Mouse (Mus musculus) heart, postnatal 0 days (tissue): ENCODE measurements at regions not wholly inside any gene's neighbourhood (a gene's known extent, or its start where the extent isn't known, plus 50 kb on each side); places are given as distances from the start of the nearest gene placed in this dataset.

Source experiments
- ATAC-seq: fragments of 200-750 bp; cut with Nextera tagmentation; 2 replicates; pipeline ENCODE4 v1.8.0; 2017; ENCODE audit warnings: low read depth, moderate number of reproducible peaks, moderate library complexity; ENCODE audit not compliant: insufficient read depth
- DNase-seq: peaks from one replicate; pipeline ENCODE4 v3.0.0-alpha.2; 2016; ENCODE audit warnings: low spot score
- H3K27ac ChIP-seq: fragments of 300-500 bp; sonication (generic); 2 replicates; pipeline ENCODE4 v1.5.1; 2014; ENCODE audit warnings: low read depth, mild to moderate bottlenecking
- H3K27me3 ChIP-seq: fragments of 300-500 bp; sonication (generic); 2 replicates; pipeline ENCODE4 v1.6.1; 2014; ENCODE audit warnings: low read length, mixed read lengths; ENCODE audit not compliant: control insufficient read depth, insufficient read depth
- H3K36me3 ChIP-seq: fragments of 300-500 bp; sonication (generic); replicated peaks from 2 replicates; pipeline ENCODE4 v1.6.1; 2014; ENCODE audit warnings: low read length, mixed read lengths; ENCODE audit not compliant: control insufficient read depth, insufficient read depth
- H3K4me1 ChIP-seq: fragments of 300-500 bp; sonication (generic); 2 replicates; pipeline ENCODE4 v1.6.1; 2014; ENCODE audit warnings: antibody characterized with exemption; ENCODE audit not compliant: control insufficient read depth, insufficient read depth
- H3K4me2 ChIP-seq: fragments of 300-500 bp; sonication (generic); 2 replicates; pipeline ENCODE4 v1.6.1; 2014; ENCODE audit warnings: low read depth, mild to moderate bottlenecking, low read length, moderate library complexity
- H3K4me3 ChIP-seq: fragments of 300-500 bp; sonication (generic); 2 replicates; pipeline ENCODE4 v1.5.1; 2014; ENCODE audit warnings: low read depth, low read length
- H3K9ac ChIP-seq: fragments of 300-500 bp; sonication (generic); replicated peaks from 2 replicates; pipeline ENCODE4 v1.6.1; 2014; ENCODE audit warnings: low read depth, low read length, mixed read lengths
- H3K9me3 ChIP-seq: fragments of 300-500 bp; sonication (generic); replicated peaks from 2 replicates; pipeline ENCODE4 v1.6.1; 2016; ENCODE audit warnings: low read length; ENCODE audit not compliant: control insufficient read depth
- CTCF ChIP-seq: IDR thresholded peaks from 2 replicates; pipeline ENCODE4 v1.5.1; 2016; ENCODE audit warnings: antibody characterized with exemption, control low read depth, low read depth
- EP300 ChIP-seq: IDR thresholded peaks from 2 replicates; pipeline ENCODE4 v1.6.1; 2016; ENCODE audit warnings: antibody characterized with exemption, low read depth
- WGBS: fragments of 180-500 bp; shearing (Covaris S2); extraction: QIAGEN DNeasy Blood & Tissue Kit; methylation state at CpG from one replicate; pipeline ENCODE4 v1.1.7; 2014; 5-methylcytosine and 5-hydroxymethylcytosine counted together

- peak; percentile 16; the same call in 1 of the 2 replicates for TF ChIP-seq CTCF
- no peak for TF ChIP-seq EP300
- ATAC-seq (no peak), DNase-seq (peak; percentile 33)
- Histone ChIP-seq H3K9me3 (no peaks in the 10 kb centered on the region), H3K27me3 (no peaks in the 10 kb centered on the region), H3K4me1 (no peaks in the 10 kb centered on the region), H3K9ac (no peak overlapping the region), H3K4me2 (no peak overlapping the region), H3K4me3 (no peak overlapping the region), H3K27ac (no peak overlapping the region), H3K36me3 (no peaks in the 10 kb centered on the region)
- WGBS = 74% methylated on average over 6 of the region's 6 CpGs
Observed at GRCm38 (mm10) chr19:49741239-49741638, 937.2 kb downstream of the Sorcs1 start.

DNA sequence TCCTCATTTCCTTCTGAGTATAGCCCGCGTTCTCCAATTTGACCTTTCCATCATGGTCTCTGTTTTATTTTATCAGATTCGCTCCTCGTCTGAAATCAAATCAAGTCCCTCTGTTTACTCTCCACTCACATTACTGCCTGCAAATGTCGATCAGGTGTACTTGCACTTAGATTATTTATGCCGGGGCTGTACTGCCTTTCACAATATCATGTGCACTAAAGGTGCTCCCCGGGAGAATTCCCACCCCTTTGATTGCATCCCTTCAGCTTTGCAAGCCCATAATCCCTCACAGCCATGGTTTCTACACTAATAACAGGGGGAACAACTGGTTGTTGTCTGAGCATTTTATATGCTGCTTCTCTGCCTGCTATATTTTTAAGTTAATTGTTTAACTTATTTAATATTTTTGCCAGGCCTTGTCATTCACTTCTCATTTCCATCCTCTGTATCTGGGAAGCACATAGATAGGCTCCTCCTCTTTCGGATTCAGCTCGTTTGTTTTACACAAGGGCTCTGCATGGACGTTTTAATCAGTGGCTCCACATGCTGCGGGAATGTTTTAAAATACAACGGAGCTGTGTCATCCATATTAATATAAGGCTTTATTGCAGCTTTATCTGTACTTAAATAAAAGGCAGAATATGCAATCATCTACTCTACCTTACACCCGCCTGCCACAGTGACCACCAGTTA is 938.8 kb downstream of the Sorcs1 start:
- Histone ChIP-seq H3K27me3 (no peaks in the 10 kb centered on the region), H3K9ac (no peak overlapping the region), H3K4me2 (no peak overlapping the region), H3K36me3 (no peaks in the 10 kb centered on the region), H3K27ac (no peak overlapping the region), H3K4me1 (no peaks in the 10 kb centered on the region), H3K4me3 (no peak overlapping the region), H3K9me3 (no peaks in the 10 kb centered on the region)
- 61% methylated on average over 13 of the region's 13 CpGs for WGBS
- no peak for TF ChIP-seq EP300
- TF ChIP-seq CTCF = no peak
- no peak for DNase-seq
- ATAC-seq = no peak

DNA sequence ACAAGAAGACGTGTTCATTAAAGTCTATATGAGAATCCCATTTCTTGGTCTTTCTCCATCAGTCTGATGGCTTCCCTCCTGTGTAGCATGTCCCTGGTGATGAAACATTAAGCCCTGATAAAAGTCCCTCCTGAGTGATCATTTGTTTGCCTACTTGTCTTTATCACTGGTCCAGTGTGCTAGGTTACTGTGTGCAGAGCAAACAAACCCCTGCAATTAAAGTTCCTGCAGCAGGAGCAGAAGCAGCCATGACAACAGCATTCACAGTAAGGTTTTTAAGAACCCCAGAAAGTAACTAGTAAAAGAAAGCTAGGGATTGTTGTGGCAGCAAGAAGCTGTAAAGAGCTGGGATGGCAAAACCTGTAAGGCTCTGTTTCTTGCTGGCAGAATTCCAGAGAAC is 980.8 kb downstream of the Sorcs1 start:
- Histone ChIP-seq H3K9me3 (no peaks in the 10 kb centered on the region), H3K27me3 (no peaks in the 10 kb centered on the region), H3K27ac (no peak overlapping the region), H3K4me2 (no peak overlapping the region), H3K4me1 (no peaks in the 10 kb centered on the region), H3K36me3 (no peaks in the 10 kb centered on the region), H3K9ac (no peak overlapping the region), H3K4me3 (no peak overlapping the region)
- ATAC-seq = no peak
- DNase-seq = no peak
- TF ChIP-seq EP300 (no peak), CTCF (no peak)
- WGBS = 44% methylated on average over 1 of the region's 1 CpGs

DNA sequence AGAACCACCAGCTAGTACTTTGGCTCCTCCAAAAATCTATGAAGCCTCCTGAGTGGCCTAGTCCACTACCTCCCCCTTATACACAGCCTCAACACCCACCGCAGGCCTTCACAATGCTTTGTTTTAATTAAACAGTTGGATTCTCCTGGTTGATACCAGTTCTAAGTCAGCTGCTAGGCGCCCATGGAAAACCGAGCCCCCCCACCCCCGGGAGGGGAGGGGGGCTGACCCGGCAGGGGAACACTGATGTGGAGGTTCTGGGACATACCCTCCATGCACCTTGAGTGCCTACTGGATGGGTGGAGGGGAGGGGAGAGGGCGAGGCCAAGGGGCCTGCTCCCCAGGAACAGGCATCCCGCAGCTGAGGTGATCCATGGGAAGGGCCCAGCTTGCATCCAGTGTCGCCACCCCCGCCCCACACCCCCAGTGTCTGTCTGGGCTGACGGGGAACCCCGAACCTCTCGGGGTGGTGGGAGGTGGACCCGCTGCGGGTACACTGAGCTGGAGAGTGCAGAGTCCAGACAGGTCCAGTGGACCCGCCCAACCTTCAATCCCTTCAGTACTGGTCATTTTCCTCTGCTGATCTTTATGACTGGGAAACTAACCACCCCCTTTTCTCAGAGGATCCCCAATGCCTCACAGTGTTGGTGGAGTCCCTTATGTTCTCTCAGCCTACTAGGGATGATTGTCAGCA is 992.7 kb downstream of the Sorcs1 start:
- H3K9me3 ChIP-seq = no peaks in the 10 kb centered on the region
- no peaks in the 10 kb centered on the region for H3K27me3 ChIP-seq
- no peak overlapping the region for H3K27ac ChIP-seq
- no peak for ATAC-seq
- H3K36me3 ChIP-seq = no peaks in the 10 kb centered on the region
- H3K4me3 ChIP-seq = no peak overlapping the region
- WGBS = 82% methylated on average over 15 of the region's 15 CpGs
- H3K4me2 ChIP-seq = no peak overlapping the region
- DNase-seq = no peak
- no peak overlapping the region for H3K9ac ChIP-seq
- H3K4me1 ChIP-seq = no peaks in the 10 kb centered on the region
- TF ChIP-seq CTCF (no peak), EP300 (no peak)

- H3K4me2 ChIP-seq = no peak overlapping the region
- no peaks in the 10 kb centered on the region for H3K27me3 ChIP-seq
- no peak overlapping the region for H3K27ac ChIP-seq
- H3K4me1 ChIP-seq = no peaks in the 10 kb centered on the region
- TF ChIP-seq EP300 (no peak), CTCF (no peak)
- H3K9me3 ChIP-seq = no peaks in the 10 kb centered on the region
- DNase-seq (no peak), ATAC-seq (no peak)
- H3K9ac ChIP-seq = no peak overlapping the region
- H3K36me3 ChIP-seq = no peaks in the 10 kb centered on the region
- 77% methylated on average over 3 of the region's 3 CpGs for WGBS
- no peak overlapping the region for H3K4me3 ChIP-seq
Observed at GRCm38 (mm10) chr19:49681204-49681603, 997.2 kb downstream of the Sorcs1 start.
